Mouse (Mus musculus) midbrain, postnatal 0 days (tissue): ENCODE data around the gene Wnk2. TPM values are rescaled to one million over a fixed set of nuclear protein-coding genes. Genes with fewer than 3 reads are reported as not detected.

Experiments used
- ATAC-seq: fragments of 200-750 bp; cut with Nextera tagmentation; 2 replicates; pipeline ENCODE4 v1.8.0; 2017; ENCODE audit warnings: moderate number of reproducible peaks, mild to moderate bottlenecking, moderate TSS enrichment, moderate library complexity; ENCODE audit not compliant: low FRiP score
- DNase-seq: peaks from one replicate; pipeline ENCODE4 v3.0.0-alpha.2; 2015; ENCODE audit warnings: low spot score
- H3K27ac ChIP-seq: fragments of 300-500 bp; sonication (generic); 2 replicates; pipeline ENCODE4 v1.5.1; 2014; ENCODE audit warnings: low read depth, mild to moderate bottlenecking, low read length, mixed read lengths
- H3K27me3 ChIP-seq: fragments of 300-500 bp; sonication (generic); 2 replicates; pipeline ENCODE4 v1.6.1; 2014; ENCODE audit warnings: low read length, control low read depth, mixed read lengths; ENCODE audit not compliant: insufficient read depth
- H3K36me3 ChIP-seq: fragments of 300-500 bp; sonication (generic); 2 replicates; pipeline ENCODE4 v1.6.1; 2014; ENCODE audit warnings: low read length, control low read depth, mixed read lengths; ENCODE audit not compliant: insufficient read depth
- H3K4me1 ChIP-seq: fragments of 300-500 bp; sonication (generic); 2 replicates; pipeline ENCODE4 v1.6.1; 2014; ENCODE audit warnings: mild to moderate bottlenecking, control low read depth, antibody characterized with exemption, low read length, mixed read lengths; ENCODE audit not compliant: insufficient read depth
- H3K4me2 ChIP-seq: fragments of 300-500 bp; sonication (generic); 2 replicates; pipeline ENCODE4 v1.6.1; 2014; ENCODE audit warnings: low read depth, mild to moderate bottlenecking, low read length, mixed read lengths; ENCODE audit not compliant: poor library complexity, severe bottlenecking
- H3K4me3 ChIP-seq: fragments of 300-500 bp; sonication (generic); 2 replicates; pipeline ENCODE4 v1.5.1; 2014; ENCODE audit warnings: low read depth, mild to moderate bottlenecking, low read length, moderate library complexity
- H3K9ac ChIP-seq: fragments of 300-500 bp; sonication (generic); replicated peaks from 2 replicates; pipeline ENCODE4 v1.6.1; 2014; ENCODE audit warnings: mild to moderate bottlenecking, low read length, moderate library complexity, mixed read lengths; ENCODE audit not compliant: poor library complexity, severe bottlenecking
- H3K9me3 ChIP-seq: fragments of 300-500 bp; sonication (generic); 2 replicates; pipeline ENCODE4 v1.6.1; 2016; ENCODE audit warnings: low read length, control low read depth
- CTCF ChIP-seq: IDR thresholded peaks from 2 replicates; pipeline ENCODE4 v1.5.1; 2016; ENCODE audit warnings: antibody characterized with exemption, mild to moderate bottlenecking
- WGBS: fragments of 180-500 bp; shearing (Covaris S2); extraction: QIAGEN DNeasy Blood & Tissue Kit; methylation state at CpG from one replicate; pipeline ENCODE4 v1.1.7; 2014; 5-methylcytosine and 5-hydroxymethylcytosine counted together
- polyA plus RNA-seq: library from polyadenylated mRNA; unstranded; fragments of >200 nt; fragmentation: Nextera tagmentation; extraction: Ambion mirVana; gene quantifications from 2 replicates; pipeline ENCODE4 v1.2.1, GENCODE M21; 2015
- total RNA-seq: library from RNA; depleted of rRNA; stranded (reverse); fragments of >200 nt; gene quantifications from 2 replicates; pipeline ENCODE4 v1.2.3, GENCODE M21; 2014

Gene Wnk2
- total and polyA plus RNA-seq, 2 experiments from 2014 or later: 17.7 to 62.9 TPM

DNA sequence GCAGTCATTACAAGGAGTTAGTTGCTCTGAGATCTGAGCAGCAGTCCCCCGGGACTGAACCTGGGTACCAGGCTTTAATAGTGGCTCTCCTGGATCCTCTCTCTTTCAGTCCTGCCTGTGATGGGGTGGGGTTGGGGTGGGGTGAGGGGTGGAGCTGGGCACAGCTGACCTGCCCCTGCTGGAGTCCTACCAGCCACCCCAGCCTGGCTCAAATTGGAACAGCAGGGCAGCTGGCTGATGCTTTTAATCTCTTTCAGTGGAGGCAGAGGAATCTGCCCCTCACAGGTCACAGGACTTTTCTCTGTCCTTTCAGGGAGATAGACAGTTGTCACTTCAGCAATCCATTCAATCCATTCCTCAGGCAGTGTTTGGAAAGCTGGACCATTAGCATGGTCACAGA, 122.3 kb downstream of the Wnk2 start:
- 0% methylated on average over 1 of the region's 1 CpGs for WGBS
- no peak overlapping the region for H3K4me2 ChIP-seq
- H3K36me3 ChIP-seq: no peaks in the 10 kb centered on the region
- no peak overlapping the region for H3K4me3 ChIP-seq
- H3K4me1 ChIP-seq: no peaks in the 10 kb centered on the region
- no peak for ATAC-seq
- H3K9ac ChIP-seq: no peak overlapping the region
- DNase-seq: no peak
- no peak overlapping the region for H3K27ac ChIP-seq
- H3K27me3 ChIP-seq: no peaks in the 10 kb centered on the region
- TF ChIP-seq CTCF: no peak
- no peaks in the 10 kb centered on the region for H3K9me3 ChIP-seq

DNA sequence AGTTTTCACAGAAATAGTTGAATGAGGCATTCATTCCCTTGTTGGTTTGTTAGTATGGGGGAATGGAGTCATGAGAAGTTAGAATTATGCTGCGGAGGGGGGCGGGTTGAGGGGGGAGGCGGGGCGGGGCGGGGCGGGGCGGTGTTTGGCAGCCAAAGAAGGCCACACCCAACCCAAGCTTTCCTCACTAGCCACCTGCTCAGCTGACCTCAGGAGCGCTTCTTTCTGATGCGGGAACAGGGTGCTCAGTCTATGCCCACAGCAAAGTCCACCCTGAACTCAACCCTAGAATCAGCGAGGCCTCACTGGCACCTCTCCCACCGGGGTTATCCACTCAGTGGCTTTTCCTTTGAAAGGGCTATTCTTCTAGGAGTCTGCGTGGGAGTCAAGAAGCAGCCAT, 123.1 kb downstream of the Wnk2 start:
- Histone ChIP-seq H3K4me2 (no peak overlapping the region), H3K4me1 (no peaks in the 10 kb centered on the region), H3K27ac (no peak overlapping the region), H3K27me3 (no peaks in the 10 kb centered on the region), H3K9me3 (no peaks in the 10 kb centered on the region), H3K36me3 (no peaks in the 10 kb centered on the region), H3K9ac (no peak overlapping the region), H3K4me3 (no peak overlapping the region)
- ATAC-seq: no peak
- WGBS: 8% methylated on average over 12 of the region's 12 CpGs
- no peak for DNase-seq
- no peak for TF ChIP-seq CTCF

DNA sequence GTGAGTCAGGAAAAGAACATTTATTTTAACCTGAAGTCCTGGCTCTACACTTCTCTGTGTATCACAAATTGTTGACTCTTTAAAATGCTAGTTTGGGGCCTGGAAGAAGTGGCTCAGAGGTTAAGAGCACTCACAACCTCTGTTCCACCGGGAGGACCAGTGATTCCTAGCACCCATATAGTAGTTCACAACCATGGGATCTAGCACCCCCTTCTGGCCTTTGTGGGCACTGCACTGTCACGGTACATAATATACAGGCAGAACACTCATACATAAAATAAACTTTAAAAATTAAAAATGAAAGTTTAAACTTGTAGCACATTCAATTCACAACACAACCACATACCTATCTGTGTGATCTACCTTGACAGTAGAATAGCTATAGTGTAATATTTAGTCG, 126.1 kb downstream of the Wnk2 start:
- WGBS: 81% methylated on average over 3 of the region's 3 CpGs
- no peaks in the 10 kb centered on the region for H3K4me1 ChIP-seq

DNA sequence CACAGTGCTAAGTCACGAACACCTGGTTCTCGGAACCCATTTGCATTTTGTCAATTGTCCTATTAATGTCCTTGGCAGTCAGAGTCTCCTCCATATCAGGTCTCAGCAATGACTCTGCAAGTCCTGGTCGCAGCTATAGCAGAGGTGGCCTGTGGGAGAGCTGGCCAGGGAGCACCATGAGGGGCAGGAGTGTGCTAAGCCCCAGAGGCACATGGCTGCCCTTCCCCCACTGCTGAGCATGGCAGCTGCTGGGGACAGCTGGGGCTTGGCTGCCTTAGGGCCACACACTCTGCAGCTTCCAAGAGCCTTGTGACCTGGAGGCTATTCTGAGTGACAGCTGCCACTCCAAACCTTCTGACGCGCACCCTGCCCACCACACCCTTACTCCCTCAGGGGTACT, 127.7 kb downstream of the Wnk2 start:
- WGBS: 45% methylated on average over 5 of the region's 5 CpGs
- no peak for ATAC-seq
- DNase-seq: no peak

More for the DNA sequence above, 126.1 kb downstream of the Wnk2 start:
- no peak for DNase-seq
- Histone ChIP-seq H3K4me3 (no peak overlapping the region), H3K9me3 (no peaks in the 10 kb centered on the region), H3K36me3 (no peaks in the 10 kb centered on the region), H3K27ac (no peak overlapping the region), H3K4me2 (no peak overlapping the region), H3K9ac (no peak overlapping the region), H3K27me3 (no peaks in the 10 kb centered on the region)
- peak; percentile 59 for TF ChIP-seq CTCF
- ATAC-seq: no peak

DNA sequence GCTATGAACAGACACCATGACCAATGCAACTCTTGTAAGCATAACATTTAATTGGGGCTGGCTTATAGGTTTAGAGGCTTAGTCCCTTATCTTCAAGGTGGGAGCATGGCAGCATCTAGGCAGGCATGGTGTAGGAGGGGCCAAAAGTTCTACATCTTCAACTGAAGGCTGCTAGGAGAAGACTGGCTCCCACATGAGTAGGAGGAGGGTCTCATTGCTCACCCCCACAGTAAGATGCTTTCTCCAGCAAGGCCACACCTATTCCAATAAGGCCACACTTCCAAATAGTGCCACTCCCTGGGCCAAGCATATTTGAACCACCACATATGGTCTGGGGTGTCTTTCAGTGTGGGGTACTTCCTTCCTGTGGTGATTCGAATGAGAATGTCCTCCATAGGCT, 130.4 kb downstream of the Wnk2 start:
- H3K27me3 ChIP-seq: no peaks in the 10 kb centered on the region
- 100% methylated on average over 1 of the region's 1 CpGs for WGBS
- no peak for TF ChIP-seq CTCF
- no peaks in the 10 kb centered on the region for H3K36me3 ChIP-seq
- no peaks in the 10 kb centered on the region for H3K9me3 ChIP-seq
- H3K27ac ChIP-seq: no peak overlapping the region
- no peak overlapping the region for H3K4me3 ChIP-seq
- DNase-seq (no peak), ATAC-seq (no peak)
- no peak overlapping the region for H3K4me2 ChIP-seq
- H3K9ac ChIP-seq: no peak overlapping the region
- 0 out of 2 replicates have a peak, but pooled peaks cover 7% of the 10 kb centered on the region for H3K4me1 ChIP-seq

More for the DNA sequence above, 127.7 kb downstream of the Wnk2 start:
- no peak overlapping the region for H3K4me2 ChIP-seq
- TF ChIP-seq CTCF: no peak
- no peak overlapping the region for H3K4me3 ChIP-seq
- no peaks in the 10 kb centered on the region for H3K36me3 ChIP-seq
- H3K4me1 ChIP-seq: 0 out of 2 replicates have a peak, but pooled peaks cover 5% of the 10 kb centered on the region
- H3K27ac ChIP-seq: no peak overlapping the region
- H3K27me3 ChIP-seq: no peaks in the 10 kb centered on the region
- no peak overlapping the region for H3K9ac ChIP-seq
- no peaks in the 10 kb centered on the region for H3K9me3 ChIP-seq

DNA sequence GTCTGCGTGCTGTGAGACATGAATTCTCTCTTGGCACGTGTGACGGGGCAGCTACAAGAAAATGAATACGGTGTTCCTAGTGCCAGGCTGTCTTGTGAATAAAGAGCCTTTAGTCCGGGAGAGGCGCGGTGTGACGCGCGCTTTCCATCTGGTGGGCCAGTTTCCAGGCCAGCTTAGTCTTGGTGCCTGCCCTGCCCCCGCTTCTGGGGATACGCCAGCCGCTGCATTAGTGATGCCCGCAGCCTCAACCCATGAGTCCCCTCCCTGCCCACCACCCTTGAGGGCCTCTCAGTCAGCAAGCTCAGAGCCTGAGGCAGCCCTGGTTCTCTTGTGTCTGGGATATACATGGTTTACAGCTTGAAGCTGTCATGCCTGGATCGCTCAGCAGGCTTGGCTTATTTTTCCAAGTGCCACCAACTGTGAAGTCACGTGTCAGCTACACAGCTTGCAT, 131.5 kb downstream of the Wnk2 start:
- Histone ChIP-seq H3K27ac (peak overlapping the region; percentile 76), H3K27me3 (no peaks in the 10 kb centered on the region), H3K36me3 (no peaks in the 10 kb centered on the region), H3K4me1 (0 out of 2 replicates have a peak, but pooled peaks cover 7% of the 10 kb centered on the region), H3K4me3 (peak overlapping the region; percentile 23), H3K9me3 (no peaks in the 10 kb centered on the region), H3K4me2 (peak overlapping the region; percentile 49), H3K9ac (0 out of 2 replicates have a peak overlapping the region, but pooled peaks have one; percentile 24)
- peak; percentile 97 for DNase-seq
- TF ChIP-seq CTCF: peak; percentile 11; the same call in 1 of the 2 replicates
- peak; percentile 88 for ATAC-seq
- 0% methylated on average over 16 of the region's 16 CpGs for WGBS
